Mouse (Mus musculus) liver, embryonic 12.5 days (tissue): ENCODE data around the gene Jazf1. TPM values are rescaled to one million over a fixed set of nuclear protein-coding genes. Genes with fewer than 3 reads are reported as not detected.

Experiments
- ATAC-seq: fragments of 200-750 bp; cut with Nextera tagmentation; 2 replicates; pipeline ENCODE4 v1.8.0; 2017; ENCODE audit warnings: moderate number of reproducible peaks, mild to moderate bottlenecking, moderate library complexity
- H3K27ac ChIP-seq: fragments of 300-500 bp; sonication (generic); 2 replicates; pipeline ENCODE4 v1.5.1; 2016; ENCODE audit warnings: mild to moderate bottlenecking
- H3K27me3 ChIP-seq: fragments of 300-500 bp; sonication (generic); replicated peaks from 2 replicates; pipeline ENCODE4 v1.6.1; 2016; ENCODE audit warnings: mild to moderate bottlenecking, moderate library complexity
- H3K36me3 ChIP-seq: fragments of 300-500 bp; sonication (generic); 2 replicates; pipeline ENCODE4 v1.6.1; 2016; ENCODE audit warnings: mild to moderate bottlenecking, moderate library complexity
- H3K4me1 ChIP-seq: fragments of 300-500 bp; sonication (generic); 2 replicates; pipeline ENCODE4 v1.6.1; 2016
- H3K4me2 ChIP-seq: fragments of 300-500 bp; sonication (generic); 2 replicates; pipeline ENCODE4 v1.6.1; 2016; ENCODE audit warnings: mild to moderate bottlenecking, moderate library complexity
- H3K4me3 ChIP-seq: fragments of 300-500 bp; sonication (generic); 2 replicates; pipeline ENCODE4 v1.5.1; 2016; ENCODE audit warnings: mild to moderate bottlenecking, moderate library complexity
- H3K9ac ChIP-seq: fragments of 300-500 bp; sonication (generic); 2 replicates; pipeline ENCODE4 v1.6.1; 2016; ENCODE audit warnings: mild to moderate bottlenecking, moderate library complexity
- H3K9me3 ChIP-seq: fragments of 300-500 bp; sonication (generic); replicated peaks from 2 replicates; pipeline ENCODE4 v1.6.1; 2016; ENCODE audit warnings: mild to moderate bottlenecking, moderate library complexity
- WGBS: fragments of 180-500 bp; shearing (Covaris S2); methylation state at CpG from one replicate; pipeline ENCODE4 v1.1.7; 2016; ENCODE audit not compliant: insufficient replicate concordance; 5-methylcytosine and 5-hydroxymethylcytosine counted together
- polyA plus RNA-seq: library from polyadenylated mRNA; unstranded; fragments of >200 nt; fragmentation: Nextera tagmentation; extraction: Ambion mirVana; gene quantifications from 2 replicates; pipeline ENCODE4 v1.2.1, GENCODE M21; 2016

Gene Jazf1
- polyA plus RNA-seq, 1 experiment from 2014 or later, result 1.3 TPM

- Histone ChIP-seq H3K9me3 (no peaks in the 10 kb centered on the region), H3K27ac (no peak overlapping the region), H3K4me3 (no peak overlapping the region), H3K9ac (no peak overlapping the region), H3K4me1 (no peaks in the 10 kb centered on the region; the same call in 1 of the 2 replicates), H3K27me3 (no peaks in the 10 kb centered on the region), H3K36me3 (no peaks in the 10 kb centered on the region), H3K4me2 (no peak overlapping the region)
- ATAC-seq, result no peak
- WGBS, result 73% methylated on average over 13 of the region's 13 CpGs
Observed at GRCm38 (mm10) chr6:52963840-52964690, 104.4 kb downstream of the Jazf1 start.

- Histone ChIP-seq H3K9me3 (no peaks in the 10 kb centered on the region), H3K4me3 (no peak overlapping the region), H3K9ac (no peak overlapping the region), H3K27me3 (no peaks in the 10 kb centered on the region), H3K4me1 (no peaks in the 10 kb centered on the region; the same call in 1 of the 2 replicates), H3K27ac (no peak overlapping the region), H3K4me2 (no peak overlapping the region), H3K36me3 (no peaks in the 10 kb centered on the region)
- no peak for ATAC-seq
- 64% methylated on average over 6 of the region's 6 CpGs for WGBS
Observed at GRCm38 (mm10) chr6:52963430-52963732, 105.0 kb downstream of the Jazf1 start.

GRCm38 (mm10) chr6:52962600-52963429 is 105.6 kb downstream of the Jazf1 start:
- Histone ChIP-seq H3K27me3 (no peaks in the 10 kb centered on the region), H3K4me2 (no peak overlapping the region), H3K4me1 (no peaks in the 10 kb centered on the region; the same call in 1 of the 2 replicates), H3K9me3 (no peaks in the 10 kb centered on the region), H3K36me3 (no peaks in the 10 kb centered on the region), H3K4me3 (no peak overlapping the region), H3K27ac (no peak overlapping the region), H3K9ac (no peak overlapping the region)
- no peak for ATAC-seq
- WGBS, result 54% methylated on average over 4 of the region's 4 CpGs

- Histone ChIP-seq H3K9me3 (no peaks in the 10 kb centered on the region), H3K27me3 (no peaks in the 10 kb centered on the region), H3K4me3 (no peak overlapping the region), H3K36me3 (no peaks in the 10 kb centered on the region), H3K9ac (no peak overlapping the region), H3K27ac (no peak overlapping the region), H3K4me2 (no peak overlapping the region), H3K4me1 (no peaks in the 10 kb centered on the region; the same call in 1 of the 2 replicates)
- ATAC-seq, result no peak
- 66% methylated on average over 6 of the region's 6 CpGs for WGBS
Observed at GRCm38 (mm10) chr6:52961660-52962490, 106.6 kb downstream of the Jazf1 start.

- WGBS, result 5% methylated on average over 4 of the region's 4 CpGs
Observed at GRCm38 (mm10) chr6:52957730-52958129, 110.7 kb downstream of the Jazf1 start.

GRCm38 (mm10) chr6:52956131-52956530 is 112.3 kb downstream of the Jazf1 start:
- WGBS, result 82% methylated on average over 2 of the region's 2 CpGs
- H3K4me2 ChIP-seq, result no peak overlapping the region
- no peak overlapping the region for H3K4me3 ChIP-seq
- no peaks in the 10 kb centered on the region for H3K4me1 ChIP-seq
- H3K9me3 ChIP-seq, result no peaks in the 10 kb centered on the region
- no peaks in the 10 kb centered on the region; the same call in 1 of the 2 replicates for H3K27me3 ChIP-seq
- H3K9ac ChIP-seq, result no peak overlapping the region
- no peak for ATAC-seq
- H3K27ac ChIP-seq, result no peak overlapping the region
- no peaks in the 10 kb centered on the region for H3K36me3 ChIP-seq

More at GRCm38 (mm10) chr6:52957730-52958129, 110.7 kb downstream of the Jazf1 start:
- Histone ChIP-seq H3K36me3 (no peaks in the 10 kb centered on the region), H3K4me2 (no peak overlapping the region), H3K9ac (no peak overlapping the region), H3K4me3 (no peak overlapping the region), H3K27ac (no peak overlapping the region), H3K9me3 (no peaks in the 10 kb centered on the region), H3K27me3 (no peaks in the 10 kb centered on the region; the same call in 1 of the 2 replicates), H3K4me1 (no peaks in the 10 kb centered on the region)
- no peak for ATAC-seq

GRCm38 (mm10) chr6:52955304-52955703 is 113.1 kb downstream of the Jazf1 start:
- H3K9me3 ChIP-seq, result no peaks in the 10 kb centered on the region
- H3K4me3 ChIP-seq, result no peak overlapping the region
- H3K27ac ChIP-seq, result no peak overlapping the region
- WGBS, result 26% methylated on average over 2 of the region's 2 CpGs
- ATAC-seq, result no peak
- no peaks in the 10 kb centered on the region; the same call in 1 of the 2 replicates for H3K27me3 ChIP-seq
- H3K9ac ChIP-seq, result no peak overlapping the region
- no peaks in the 10 kb centered on the region for H3K36me3 ChIP-seq
- H3K4me1 ChIP-seq, result no peaks in the 10 kb centered on the region
- no peak overlapping the region for H3K4me2 ChIP-seq

- H3K36me3 ChIP-seq, result no peaks in the 10 kb centered on the region
- no peaks in the 10 kb centered on the region for H3K4me1 ChIP-seq
- H3K27me3 ChIP-seq, result no peaks in the 10 kb centered on the region; the same call in 1 of the 2 replicates
- no peaks in the 10 kb centered on the region for H3K9me3 ChIP-seq
- H3K27ac ChIP-seq, result no peak overlapping the region
- no peak overlapping the region for H3K9ac ChIP-seq
- no peak for ATAC-seq
- H3K4me3 ChIP-seq, result no peak overlapping the region
- H3K4me2 ChIP-seq, result no peak overlapping the region
- WGBS, result 78% methylated on average over 3 of the region's 3 CpGs
Observed at GRCm38 (mm10) chr6:52954861-52955260, 113.6 kb downstream of the Jazf1 start.

GRCm38 (mm10) chr6:52954441-52954840 is 114.0 kb downstream of the Jazf1 start:
- Histone ChIP-seq H3K36me3 (no peaks in the 10 kb centered on the region), H3K9me3 (no peaks in the 10 kb centered on the region), H3K4me1 (no peaks in the 10 kb centered on the region), H3K4me2 (no peak overlapping the region), H3K27me3 (no peaks in the 10 kb centered on the region; the same call in 1 of the 2 replicates), H3K4me3 (no peak overlapping the region), H3K9ac (no peak overlapping the region), H3K27ac (no peak overlapping the region)
- no peak for ATAC-seq
- WGBS, result 65% methylated on average over 9 of the region's 9 CpGs

- H3K36me3 ChIP-seq, result no peaks in the 10 kb centered on the region
- no peaks in the 10 kb centered on the region for H3K9me3 ChIP-seq
- no peak overlapping the region for H3K4me3 ChIP-seq
- H3K4me2 ChIP-seq, result no peak overlapping the region
- H3K4me1 ChIP-seq, result no peaks in the 10 kb centered on the region
- no peak overlapping the region for H3K27ac ChIP-seq
- 71% methylated on average over 8 of the region's 8 CpGs for WGBS
- no peak overlapping the region for H3K9ac ChIP-seq
- no peaks in the 10 kb centered on the region; the same call in 1 of the 2 replicates for H3K27me3 ChIP-seq
- ATAC-seq, result no peak
Observed at GRCm38 (mm10) chr6:52952526-52952900, 115.9 kb downstream of the Jazf1 start.

- no peaks in the 10 kb centered on the region for H3K9me3 ChIP-seq
- 63% methylated on average over 7 of the region's 7 CpGs for WGBS
- no peaks in the 10 kb centered on the region; the same call in 1 of the 2 replicates for H3K27me3 ChIP-seq
- H3K4me3 ChIP-seq, result no peak overlapping the region
- 0 out of 2 replicates have a peak overlapping the region, but pooled peaks have one; percentile 13 for H3K27ac ChIP-seq
- H3K36me3 ChIP-seq, result no peaks in the 10 kb centered on the region
- no peak overlapping the region for H3K9ac ChIP-seq
- H3K4me2 ChIP-seq, result no peak overlapping the region
- no peak for ATAC-seq
- H3K4me1 ChIP-seq, result no peaks in the 10 kb centered on the region
Observed at GRCm38 (mm10) chr6:52951871-52952525, 116.4 kb downstream of the Jazf1 start.
